Mouse (Mus musculus) kidney, postnatal 25 days (tissue): ENCODE data around the gene Trib2.

Experiments used
- DNase-seq, 2 experiments: peaks; one replicate each; pipeline ENCODE4 v3.0.0; 2021; ENCODE audit warnings: mixed read lengths in 2 of 2

Gene Trib2

DNA sequence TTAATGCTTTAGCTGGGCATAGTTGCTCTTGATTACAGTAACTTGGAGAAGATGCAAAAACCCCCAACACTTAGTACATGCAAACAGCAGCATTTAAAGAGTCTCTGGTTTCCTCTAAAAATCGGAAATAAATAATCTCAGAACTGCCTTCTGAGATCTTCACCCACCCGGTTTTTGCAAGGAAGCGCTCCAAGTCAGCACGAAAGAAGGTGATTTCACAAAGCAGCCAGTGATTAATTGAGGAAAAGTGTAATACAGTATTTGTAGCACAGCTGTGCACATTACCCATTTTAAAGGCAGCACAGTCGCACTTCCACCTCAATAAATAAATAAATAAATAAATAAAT is 2.9 kb downstream of the Trib2 start:
- DNase-seq, result no peak

DNA sequence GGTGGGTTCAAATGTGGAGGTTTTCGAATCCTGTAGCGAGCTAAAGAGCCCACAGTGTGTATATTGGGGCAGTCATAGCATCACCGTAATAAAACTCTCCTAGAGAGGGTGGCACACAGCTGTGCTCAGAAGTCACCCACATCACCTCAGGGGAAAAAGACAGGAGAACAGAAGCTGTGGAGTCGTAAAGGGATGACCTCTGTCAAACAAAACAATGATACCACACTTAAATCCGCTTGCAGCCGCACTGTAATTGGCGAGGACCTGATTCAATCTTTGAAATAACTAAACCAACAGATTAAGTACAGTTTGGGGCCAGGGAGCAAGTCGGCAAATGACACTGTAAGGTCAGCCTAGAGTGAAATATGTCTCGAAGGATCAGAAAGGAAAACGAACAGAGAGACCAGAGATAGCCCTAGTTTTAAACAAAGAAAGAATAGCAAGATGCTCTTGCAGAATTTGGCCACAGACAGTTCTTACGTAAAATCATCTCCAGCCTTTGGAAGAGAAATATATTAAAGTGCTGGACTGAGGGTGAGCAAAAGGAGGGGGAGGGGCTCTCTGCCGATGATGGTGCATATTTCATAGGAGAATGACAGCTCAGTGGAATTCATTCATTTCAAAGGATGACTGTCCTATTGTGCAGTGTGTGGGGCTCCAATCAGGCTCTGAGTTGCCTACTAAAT is 3.4 kb downstream of the Trib2 start:
- peak; percentile 53 to 61 for DNase-seq

GRCm38 (mm10) chr12:15812139-15812962 is 4.4 kb downstream of the Trib2 start:
- DNase-seq, result peak in 1 of 2 experiments; percentile 62

DNA sequence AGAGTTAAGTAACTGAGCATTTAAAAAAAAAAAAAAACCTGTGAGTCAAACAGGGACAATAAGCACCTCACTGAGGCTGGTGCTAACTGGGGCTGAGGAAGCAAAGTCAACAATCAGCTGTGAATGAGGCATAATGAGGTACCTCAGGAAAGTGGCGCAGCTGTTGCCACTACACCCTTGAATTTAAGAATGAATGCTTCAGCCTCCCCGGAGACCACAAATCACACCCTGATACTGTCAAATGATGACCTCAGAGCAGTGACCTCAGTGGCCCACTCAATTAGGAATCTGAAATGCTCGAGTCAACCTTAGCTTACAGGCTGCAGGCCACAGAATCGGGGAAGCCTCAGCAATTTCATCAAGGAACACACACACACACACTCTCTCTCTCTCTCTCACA is 5.0 kb downstream of the Trib2 start:
- DNase-seq, result peak; percentile 52 to 56

DNA sequence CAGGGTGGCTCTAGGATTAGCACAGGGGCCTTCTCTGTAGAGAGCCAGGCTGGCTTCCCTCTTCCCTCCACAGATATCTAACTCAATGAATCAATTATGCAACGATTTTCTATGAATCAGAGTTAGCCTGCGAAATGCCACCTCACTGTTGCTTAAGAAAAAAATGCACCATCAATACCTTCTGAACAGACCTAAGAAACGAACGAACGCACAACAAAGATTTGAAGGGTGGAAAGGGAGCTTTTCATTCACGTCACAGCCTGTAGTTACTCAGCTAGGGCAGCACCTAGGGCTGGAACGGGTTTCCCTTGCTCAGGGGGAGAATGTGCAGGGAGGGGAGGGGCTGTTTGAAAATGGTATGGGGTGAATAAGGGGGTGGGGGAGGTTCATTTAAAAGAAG is 5.8 kb downstream of the Trib2 start:
- no peak for DNase-seq

DNA sequence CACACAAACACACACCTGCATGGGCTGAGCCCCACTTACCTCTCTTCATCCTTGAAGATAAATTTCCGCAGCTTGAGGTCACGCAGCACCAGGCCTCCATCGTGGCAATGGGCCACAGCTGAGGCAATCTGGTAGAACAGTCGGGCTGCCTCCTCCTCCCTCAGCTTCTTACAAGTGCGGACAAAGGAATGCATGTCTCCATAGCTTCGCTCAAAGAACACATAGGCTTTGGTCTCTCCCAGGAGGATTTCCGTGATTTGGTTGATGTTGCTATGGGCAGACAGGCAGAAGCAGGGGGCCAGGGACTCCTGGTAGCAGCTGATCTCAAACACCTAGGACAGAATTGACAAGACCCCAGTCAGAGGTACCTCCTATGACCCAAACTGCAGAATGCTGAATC is 7.1 kb downstream of the Trib2 start:
- no peak for DNase-seq

DNA sequence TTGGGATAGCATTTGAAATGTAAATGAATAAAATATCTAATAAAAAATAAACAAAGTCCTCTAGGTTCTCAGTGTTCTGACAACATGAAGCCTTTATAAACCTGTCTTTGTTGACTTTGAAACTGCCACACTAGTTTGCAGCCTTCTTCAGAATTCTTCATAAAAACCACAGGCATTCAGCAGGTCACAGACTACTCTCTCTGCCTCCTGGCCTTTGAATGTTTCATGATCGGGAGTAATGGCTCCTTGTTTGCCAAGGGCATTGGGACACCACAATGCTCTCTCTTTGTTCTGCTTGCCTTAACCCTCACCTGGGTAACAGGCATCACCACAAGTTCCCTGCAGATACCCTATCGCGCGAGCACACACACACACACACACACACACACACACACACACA is 7.5 kb downstream of the Trib2 start:
- no peak for DNase-seq

GRCm38 (mm10) chr12:15808186-15808800 is 8.4 kb downstream of the Trib2 start:
- DNase-seq, result no peak

DNA sequence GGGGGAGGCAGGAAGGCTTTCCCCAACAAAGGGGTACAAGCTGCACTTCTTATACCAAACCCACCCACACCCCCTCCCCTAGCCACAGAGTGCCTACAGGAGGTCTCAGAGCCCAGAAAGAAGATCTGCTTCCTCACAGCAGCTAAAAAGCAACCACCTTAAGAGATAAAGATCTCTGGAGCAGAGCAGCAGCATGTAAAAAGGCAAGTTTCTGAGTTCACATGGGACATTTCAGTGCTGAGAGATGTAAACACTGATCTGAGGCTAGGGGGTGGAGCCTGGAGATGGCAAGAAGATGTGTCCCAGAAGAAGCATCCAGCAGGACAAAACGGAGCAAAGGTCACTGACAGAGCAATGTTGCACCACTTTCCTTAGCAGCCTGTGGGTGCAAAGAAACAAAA is 11.8 kb downstream of the Trib2 start:
- peak; percentile 57 to 81 for DNase-seq

- no peak for DNase-seq
Observed at GRCm38 (mm10) chr12:15803936-15804438, 12.7 kb downstream of the Trib2 start.

DNA sequence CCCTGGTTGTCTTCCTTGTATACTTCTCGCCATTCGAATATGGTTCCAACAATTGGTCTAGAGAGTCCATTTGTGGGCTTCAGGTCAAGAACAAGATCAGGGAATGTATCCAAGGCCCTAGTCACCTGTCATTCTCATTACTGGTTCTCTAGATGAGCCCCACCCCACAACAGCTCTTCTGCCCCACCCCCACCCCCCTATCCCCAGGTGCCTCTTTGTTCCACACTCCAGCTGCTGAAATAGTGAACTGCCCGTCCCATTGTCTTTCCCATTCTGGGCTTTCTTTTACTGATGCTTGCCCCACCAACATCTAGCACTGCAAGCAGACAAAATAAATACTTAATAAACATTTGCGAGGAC is 15.2 kb downstream of the Trib2 start:
- DNase-seq, result no peak

DNA sequence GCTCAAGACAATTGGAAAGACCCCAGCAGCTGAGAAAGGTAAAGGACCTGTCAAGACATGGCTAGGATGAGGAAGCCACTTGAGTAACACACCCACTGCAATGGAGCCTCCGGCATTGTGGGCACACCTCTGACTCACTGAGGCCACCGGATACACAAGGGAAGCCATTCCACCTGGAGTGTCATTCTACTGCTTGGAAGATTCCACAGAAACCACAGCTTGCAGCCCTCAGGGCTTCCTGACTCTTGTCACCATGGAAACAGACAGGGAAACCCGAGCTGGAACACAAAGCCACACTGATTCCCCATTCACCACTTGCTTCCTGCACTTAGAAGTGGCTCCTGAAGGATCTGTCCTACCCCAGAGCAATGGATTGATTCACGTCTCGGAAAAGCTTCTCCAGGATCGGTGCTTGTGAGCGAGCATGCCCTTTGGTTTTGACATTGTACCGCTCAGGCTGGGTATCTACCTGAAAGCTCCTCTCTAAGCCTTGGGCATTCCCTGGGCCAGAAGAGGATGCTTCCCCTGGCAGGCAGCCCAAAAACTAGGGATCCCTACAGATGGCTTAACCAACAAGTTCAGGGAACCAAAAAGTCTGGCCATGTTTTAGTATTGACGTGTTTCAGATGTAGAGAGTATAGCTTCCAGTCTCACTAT is 15.7 kb downstream of the Trib2 start:
- peak; percentile 61 to 69 for DNase-seq

- DNase-seq, result peak; percentile 75 to 90
Observed at GRCm38 (mm10) chr12:15800196-15800913, 16.4 kb downstream of the Trib2 start.

DNA sequence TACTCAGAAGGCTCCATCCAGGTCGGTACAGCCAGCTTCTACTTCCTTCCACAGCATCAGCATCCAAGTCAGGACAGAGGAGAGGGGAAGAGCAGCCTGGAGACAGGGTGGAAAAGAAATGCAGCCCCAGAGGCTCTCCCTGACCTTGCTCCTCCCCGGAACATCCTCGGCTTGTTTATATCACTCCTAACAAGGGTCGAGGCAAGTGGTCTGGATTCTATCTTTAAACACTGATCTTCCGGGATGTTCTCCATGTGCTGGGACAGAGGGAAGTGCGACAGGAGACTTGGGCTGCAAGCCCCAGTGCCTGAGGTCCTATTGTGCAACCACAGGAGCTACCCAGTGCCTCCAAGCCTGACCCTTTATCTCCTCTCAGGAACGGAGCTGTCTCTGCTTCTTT is 18.7 kb downstream of the Trib2 start:
- peak; percentile 44 to 77 for DNase-seq

DNA sequence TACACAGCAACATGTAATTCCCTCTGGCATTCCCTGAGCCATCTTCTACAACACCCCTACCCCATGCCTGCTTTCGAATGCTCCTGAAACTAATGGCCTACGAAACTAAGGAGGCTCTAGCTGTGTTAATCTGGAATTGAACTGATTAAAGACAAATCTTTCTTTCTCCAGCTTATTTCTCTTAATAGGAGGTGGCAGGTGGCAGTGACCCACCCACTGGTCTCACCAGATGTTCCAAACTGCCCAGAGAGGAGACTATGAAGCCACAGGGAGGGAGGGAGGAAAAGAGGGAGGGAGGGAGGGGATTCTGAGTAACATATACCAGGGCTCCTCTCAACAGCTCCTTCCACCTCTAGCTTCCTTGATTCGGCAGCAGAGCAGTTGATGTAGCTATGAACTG is 20.8 kb downstream of the Trib2 start:
- DNase-seq, result no peak

- DNase-seq, result no peak
Observed at GRCm38 (mm10) chr12:15793336-15793735, 23.4 kb downstream of the Trib2 start.

DNA sequence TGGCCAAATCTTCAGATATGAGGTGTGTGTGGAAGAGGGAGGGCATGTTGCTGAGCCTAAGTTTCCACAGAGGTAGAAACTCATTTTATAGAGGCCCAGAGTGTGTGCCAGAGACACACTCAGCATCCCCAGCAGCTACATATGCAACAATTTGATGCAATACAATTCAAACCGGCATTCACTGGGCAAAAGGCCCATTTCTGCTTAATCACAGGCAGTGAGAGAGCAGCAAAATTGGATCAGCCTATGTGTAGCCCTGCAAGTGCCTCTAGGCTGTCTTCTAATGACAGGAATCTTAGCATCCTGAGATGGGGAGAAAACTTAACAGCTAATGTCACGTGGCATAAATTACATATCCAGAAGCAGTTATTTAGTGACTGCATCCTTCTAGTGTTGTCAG is 26.5 kb downstream of the Trib2 start:
- DNase-seq, result no peak

GRCm38 (mm10) chr12:15777047-15777446 is 39.7 kb downstream of the Trib2 start:
- DNase-seq, result peak in 1 of 2 experiments; percentile 55

DNA sequence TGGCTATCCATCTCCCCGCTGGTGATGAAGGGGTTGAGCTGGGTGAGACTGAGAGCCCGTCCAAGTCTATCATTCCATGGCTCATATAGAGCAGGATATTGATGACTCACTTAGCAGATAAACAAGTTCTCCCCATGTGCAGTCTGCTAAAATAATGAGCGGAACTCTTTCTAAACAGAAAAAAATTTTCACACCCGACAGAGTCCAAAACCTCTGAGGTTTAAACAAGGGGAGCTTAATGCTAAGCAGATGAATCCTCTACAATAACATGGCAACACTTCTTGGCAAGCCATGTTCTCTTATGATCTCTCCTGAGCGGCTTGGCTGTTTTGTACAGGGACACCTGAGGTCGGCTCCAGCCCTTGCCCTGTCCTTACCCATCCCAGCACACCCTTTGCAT is 45.0 kb downstream of the Trib2 start:
- no peak for DNase-seq

DNA sequence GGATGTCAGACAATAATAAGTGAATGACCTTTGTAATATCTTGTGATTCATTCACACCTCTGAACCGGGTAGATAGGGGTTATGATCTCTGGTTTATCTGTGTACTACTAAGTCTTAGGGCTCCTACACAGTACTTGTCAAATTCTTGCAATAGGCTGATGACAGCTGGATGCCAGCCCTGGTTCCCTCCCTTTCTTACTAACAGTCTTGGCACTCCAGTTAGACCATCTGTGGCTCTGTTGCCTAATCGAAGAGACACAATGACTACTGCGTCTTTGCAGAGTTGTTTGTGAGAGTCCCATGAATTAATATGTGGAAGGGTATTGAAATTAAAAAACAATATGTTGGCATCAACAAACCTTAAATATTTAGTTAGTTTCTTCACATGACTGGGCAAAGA is 48.2 kb downstream of the Trib2 start:
- DNase-seq, result no peak

DNA sequence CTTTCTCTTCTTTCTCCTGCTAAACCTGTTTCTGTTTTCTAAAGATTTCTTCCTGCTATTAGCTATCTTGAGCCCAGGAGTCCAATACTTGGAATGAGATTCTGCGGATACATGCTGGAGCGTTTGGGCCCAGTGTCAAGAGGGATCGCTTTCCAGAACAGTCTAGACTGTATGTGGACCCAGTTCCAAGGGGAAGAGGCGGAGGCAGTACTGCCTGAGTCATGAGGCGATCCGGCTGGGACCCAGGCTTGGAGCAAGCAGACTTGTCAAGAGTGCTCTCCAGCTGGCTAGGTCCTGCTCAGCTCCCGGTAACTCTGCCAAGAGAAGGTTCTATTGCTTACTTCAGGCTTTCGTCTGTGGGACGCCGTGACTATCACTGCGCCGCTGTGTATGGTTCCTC is 50.7 kb downstream of the Trib2 start:
- DNase-seq, result peak; percentile 44 to 69

DNA sequence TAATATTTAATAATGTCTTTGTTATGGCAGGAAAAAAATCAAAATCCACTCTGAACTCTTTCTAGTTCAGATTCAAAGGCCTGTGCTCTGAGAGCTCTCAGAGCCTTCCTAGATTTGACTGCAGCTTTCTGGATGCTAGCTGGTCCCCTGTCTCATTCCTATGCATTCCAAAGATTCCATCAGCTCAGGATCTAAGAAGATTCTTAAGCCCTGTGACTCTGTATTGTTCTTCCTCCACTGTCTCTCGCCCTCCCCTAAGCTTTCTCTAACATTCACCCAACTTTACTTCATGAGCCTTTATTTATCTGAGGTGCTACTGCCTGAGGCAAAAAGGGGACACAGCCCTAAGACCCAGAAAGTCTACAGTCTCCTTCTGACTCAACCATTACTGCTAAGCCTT is 51.5 kb downstream of the Trib2 start:
- DNase-seq, result no peak
